Mouse (Mus musculus) heart, embryonic 14.5 days (tissue): ENCODE data around the gene Mobp. TPM values are rescaled to one million over a fixed set of nuclear protein-coding genes. Genes with fewer than 3 reads are reported as not detected.

Experiments
- ATAC-seq: fragments of 200-750 bp; cut with Nextera tagmentation; 2 replicates; pipeline ENCODE4 v1.8.0; 2017; ENCODE audit warnings: low read depth, moderate TSS enrichment; ENCODE audit not compliant: insufficient number of reproducible peaks, insufficient read depth, low FRiP score
- H3K27ac ChIP-seq, 2 experiments: fragments of 200-500 bp in 1 of 2; fragments of 300-500 bp in 1 of 2; sonication (generic) in 1 of 2; replicated peaks in 1 of 2; 2 replicates each; pipeline ENCODE4 v1.5.1; 2012 to 2014; ENCODE audit warnings: low read depth in 2 of 2, low read length in 2 of 2, control low read depth in 1 of 2, mild to moderate bottlenecking in 1 of 2, mixed read lengths in 1 of 2; ENCODE audit not compliant: control insufficient read depth in 1 of 2, insufficient read depth in 1 of 2
- H3K27me3 ChIP-seq: fragments of 300-500 bp; sonication (generic); 2 replicates; pipeline ENCODE4 v1.6.1; 2014; ENCODE audit warnings: mild to moderate bottlenecking, low read length, control low read depth; ENCODE audit not compliant: control insufficient read depth, insufficient read depth
- H3K36me3 ChIP-seq: fragments of 300-500 bp; sonication (generic); 2 replicates; pipeline ENCODE4 v1.6.1; 2014; ENCODE audit warnings: mild to moderate bottlenecking, control low read depth, low read length, mixed read lengths; ENCODE audit not compliant: control insufficient read depth, insufficient read depth
- H3K4me1 ChIP-seq, 2 experiments: fragments of 200-500 bp in 1 of 2; fragments of 300-500 bp in 1 of 2; sonication (generic) in 1 of 2; 2 replicates each; pipeline ENCODE4 v1.6.1; 2012 to 2014; ENCODE audit warnings: low read length in 2 of 2, control low read depth in 1 of 2, mixed read lengths in 1 of 2; ENCODE audit not compliant: control insufficient read depth in 2 of 2, insufficient read depth in 2 of 2
- H3K4me2 ChIP-seq: fragments of 300-500 bp; sonication (generic); 2 replicates; pipeline ENCODE4 v1.6.1; 2014; ENCODE audit warnings: mild to moderate bottlenecking, low read length
- H3K4me3 ChIP-seq, 2 experiments: fragments of 200-500 bp in 1 of 2; fragments of 300-500 bp in 1 of 2; sonication (generic) in 1 of 2; 2 replicates each; pipeline ENCODE4 v1.5.1; 2012 to 2014; ENCODE audit warnings: low read length in 2 of 2, mild to moderate bottlenecking in 2 of 2, control low read depth in 1 of 2, low read depth in 1 of 2, moderate library complexity in 1 of 2; ENCODE audit not compliant: control insufficient read depth in 1 of 2, insufficient read depth in 1 of 2
- H3K9ac ChIP-seq: fragments of 300-500 bp; sonication (generic); 2 replicates; pipeline ENCODE4 v1.6.1; 2014; ENCODE audit warnings: mild to moderate bottlenecking, low read length
- H3K9me3 ChIP-seq: fragments of 300-500 bp; sonication (generic); 2 replicates; pipeline ENCODE4 v1.6.1; 2016; ENCODE audit warnings: low read length, control low read depth; ENCODE audit not compliant: control insufficient read depth
- WGBS: fragments of 180-500 bp; shearing (Covaris S2); extraction: QIAGEN DNeasy Blood & Tissue Kit; methylation state at CpG from one replicate; pipeline ENCODE4 v1.1.7; 2014; 5-methylcytosine and 5-hydroxymethylcytosine counted together
- polyA plus RNA-seq: library from polyadenylated mRNA; unstranded; fragments of >200 nt; fragmentation: Nextera tagmentation; extraction: Ambion mirVana; gene quantifications from 2 replicates; pipeline ENCODE4 v1.2.1, GENCODE M21; 2014

Mobp gene
- polyA plus RNA-seq, 1 experiment from 2014 or later: not detected

- WGBS: 7% methylated on average over 4 of the region's 4 CpGs
- H3K4me2 ChIP-seq: 0 out of 2 replicates have a peak overlapping the region, but pooled peaks have one; percentile 14
- no peak overlapping the region for H3K9ac ChIP-seq
- no peaks in the 10 kb centered on the region for H3K36me3 ChIP-seq
- no peaks in the 10 kb centered on the region for H3K9me3 ChIP-seq
- no peak overlapping the region for H3K4me3 ChIP-seq
- H3K27ac ChIP-seq: no peak overlapping the region
- H3K4me1 ChIP-seq: no peaks in the 10 kb centered on the region
- ATAC-seq: no peak
- H3K27me3 ChIP-seq: no peaks in the 10 kb centered on the region
These were observed 8.9 kb upstream of the Mobp start for GRCm38 (mm10) chr9:120140652-120141051.

- H3K9me3 ChIP-seq: no peaks in the 10 kb centered on the region
- no peaks in the 10 kb centered on the region for H3K27me3 ChIP-seq
- no peaks in the 10 kb centered on the region for H3K4me1 ChIP-seq
- H3K9ac ChIP-seq: no peak overlapping the region
- no peak overlapping the region for H3K27ac ChIP-seq
- no peak overlapping the region for H3K4me3 ChIP-seq
- no peak for ATAC-seq
- 87% methylated on average over 13 of the region's 13 CpGs for WGBS
- no peaks in the 10 kb centered on the region for H3K36me3 ChIP-seq
- no peak overlapping the region for H3K4me2 ChIP-seq
These were observed 5.0 kb upstream of the Mobp start for GRCm38 (mm10) chr9:120144474-120144873.

- H3K9ac ChIP-seq: no peak overlapping the region
- no peaks in the 10 kb centered on the region for H3K4me1 ChIP-seq
- no peak overlapping the region for H3K4me2 ChIP-seq
- H3K9me3 ChIP-seq: no peaks in the 10 kb centered on the region
- ATAC-seq: no peak
- no peak overlapping the region for H3K4me3 ChIP-seq
- no peaks in the 10 kb centered on the region for H3K36me3 ChIP-seq
- no peak overlapping the region for H3K27ac ChIP-seq
- H3K27me3 ChIP-seq: no peaks in the 10 kb centered on the region; the same call in 1 of the 2 replicates
- 50% methylated on average over 5 of the region's 5 CpGs for WGBS
These were observed 1.6 kb downstream of the Mobp start for GRCm38 (mm10) chr9:120151152-120151551.

GRCm38 (mm10) chr9:120151906-120152399, 2.4 kb downstream of the Mobp start:
- ATAC-seq: no peak
- Histone ChIP-seq H3K4me1 (no peaks in the 10 kb centered on the region), H3K27me3 (no peaks in the 10 kb centered on the region; the same call in 1 of the 2 replicates), H3K36me3 (no peaks in the 10 kb centered on the region), H3K4me2 (no peak overlapping the region), H3K27ac (no peak overlapping the region), H3K9me3 (no peaks in the 10 kb centered on the region), H3K4me3 (no peak overlapping the region), H3K9ac (no peak overlapping the region)
- 75% methylated on average over 12 of the region's 12 CpGs for WGBS

GRCm38 (mm10) chr9:120158047-120158446, 8.5 kb downstream of the Mobp start:
- no peaks in the 10 kb centered on the region for H3K27me3 ChIP-seq
- no peak overlapping the region for H3K9ac ChIP-seq
- no peak for ATAC-seq
- H3K4me1 ChIP-seq: no peaks in the 10 kb centered on the region
- no peaks in the 10 kb centered on the region for H3K9me3 ChIP-seq
- WGBS: 35% methylated on average over 4 of the region's 4 CpGs
- no peak overlapping the region for H3K4me3 ChIP-seq
- no peak overlapping the region for H3K27ac ChIP-seq
- H3K4me2 ChIP-seq: no peak overlapping the region
- H3K36me3 ChIP-seq: no peaks in the 10 kb centered on the region

- 84% methylated on average over 16 of the region's 16 CpGs for WGBS
- Histone ChIP-seq H3K27me3 (peaks cover under 1% of the 10 kb centered on the region; the same call in 1 of the 2 replicates), H3K4me2 (no peak overlapping the region), H3K36me3 (no peaks in the 10 kb centered on the region), H3K9ac (no peak overlapping the region), H3K4me3 (no peak overlapping the region), H3K4me1 (no peaks in the 10 kb centered on the region), H3K27ac (no peak overlapping the region), H3K9me3 (no peaks in the 10 kb centered on the region)
- no peak for ATAC-seq
These were observed 14.4 kb downstream of the Mobp start for GRCm38 (mm10) chr9:120163862-120164261.

- H3K4me3 ChIP-seq: no peak overlapping the region
- 54% methylated on average over 10 of the region's 11 CpGs for WGBS
- no peaks in the 10 kb centered on the region for H3K9me3 ChIP-seq
- no peak overlapping the region for H3K27ac ChIP-seq
- no peak for ATAC-seq
- no peak overlapping the region for H3K9ac ChIP-seq
- no peak overlapping the region for H3K4me2 ChIP-seq
- H3K36me3 ChIP-seq: no peaks in the 10 kb centered on the region
- peaks cover 6% of the 10 kb centered on the region; the same call in 1 of the 2 replicates for H3K27me3 ChIP-seq
- H3K4me1 ChIP-seq: no peaks in the 10 kb centered on the region
These were observed 18.3 kb downstream of the Mobp start for GRCm38 (mm10) chr9:120167826-120168225.

GRCm38 (mm10) chr9:120171295-120171694, 21.8 kb downstream of the Mobp start:
- ATAC-seq: no peak
- 38% methylated on average over 5 of the region's 5 CpGs for WGBS
- Histone ChIP-seq H3K36me3 (no peaks in the 10 kb centered on the region), H3K4me1 (no peaks in the 10 kb centered on the region), H3K27me3 (peaks cover 6% of the 10 kb centered on the region; the same call in 1 of the 2 replicates), H3K4me2 (no peak overlapping the region), H3K9me3 (no peaks in the 10 kb centered on the region), H3K27ac (no peak overlapping the region), H3K4me3 (no peak overlapping the region), H3K9ac (no peak overlapping the region)
